Mouse (Mus musculus): ENCODE data around the gene Map4k3.
A peak's percentile ranks its signal among the peaks of the same experiment; 100 is the strongest.
"Not testable (repeated sequence)": the region's sequence is repeated elsewhere in the genome, so short reads cannot be mapped to it uniquely, and the experiment has no call there.

The Map4k3 gene

DNA sequence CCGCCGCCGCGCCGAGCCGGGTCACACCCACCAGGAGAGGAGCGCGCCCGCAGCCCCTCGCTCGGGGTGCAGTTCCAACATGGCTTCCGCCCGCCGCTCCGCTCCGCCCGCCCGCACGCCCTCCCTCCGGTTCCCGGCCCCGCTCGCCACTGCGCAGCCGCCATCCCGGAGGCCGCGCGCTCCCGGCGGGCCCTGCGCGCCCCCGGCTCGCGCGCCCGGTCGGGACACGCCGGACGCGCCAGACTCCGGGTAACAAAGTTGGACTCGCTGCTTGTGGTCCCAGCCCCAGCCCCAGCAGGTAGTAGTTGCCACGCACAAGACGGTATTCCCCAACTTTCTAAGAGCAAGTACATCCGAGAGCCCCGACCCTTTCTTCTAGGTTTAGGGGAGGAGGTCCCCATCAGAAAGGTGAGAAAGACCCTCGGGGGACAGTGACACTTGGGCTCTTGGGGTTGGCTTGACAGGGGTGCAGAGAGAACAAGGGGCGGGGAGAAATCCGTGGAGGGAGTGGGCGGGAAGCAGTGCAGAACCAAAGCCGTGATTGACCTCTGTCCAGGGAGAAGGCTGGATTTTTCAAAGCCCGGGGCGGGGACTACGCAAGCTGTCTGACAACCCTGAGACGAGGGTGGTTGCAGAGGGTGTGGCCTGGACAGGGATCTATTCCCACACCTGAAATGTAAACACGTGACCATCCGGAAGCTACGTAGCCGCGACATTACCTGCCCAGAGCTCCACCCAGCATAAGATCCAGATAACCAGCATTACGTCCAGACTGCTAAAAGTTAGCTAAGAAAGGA is at the start of gene Map4k3:
TSS of gene Map4k3 (minus strand) at position 424 of the 797 bp plus-strand sequence.
- peak; percentile 78 for DNase-seq (ENCODE audit: low spot score)

DNA sequence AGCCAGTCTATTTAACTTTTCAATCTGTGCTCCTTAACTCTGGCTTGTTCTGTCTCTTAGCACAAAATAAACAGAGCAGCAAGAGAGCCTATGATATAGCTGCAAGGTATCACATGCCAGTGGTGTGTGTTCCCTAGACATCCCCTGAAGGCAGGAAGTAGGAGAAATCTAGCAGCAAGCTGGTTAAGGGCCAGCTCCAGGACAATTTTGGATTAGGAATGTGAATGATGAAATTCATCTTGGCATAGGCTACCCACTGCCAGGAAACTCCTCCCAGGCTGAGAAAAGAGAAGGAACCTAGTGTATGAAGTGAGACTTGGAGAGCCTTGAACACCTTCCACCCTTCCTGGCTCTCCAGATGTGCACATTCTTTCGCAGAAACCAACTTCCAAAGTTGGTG is 49.3 kb upstream of the Map4k3 start:
- DNase-seq (ENCODE audit: low spot score), result no peak

DNA sequence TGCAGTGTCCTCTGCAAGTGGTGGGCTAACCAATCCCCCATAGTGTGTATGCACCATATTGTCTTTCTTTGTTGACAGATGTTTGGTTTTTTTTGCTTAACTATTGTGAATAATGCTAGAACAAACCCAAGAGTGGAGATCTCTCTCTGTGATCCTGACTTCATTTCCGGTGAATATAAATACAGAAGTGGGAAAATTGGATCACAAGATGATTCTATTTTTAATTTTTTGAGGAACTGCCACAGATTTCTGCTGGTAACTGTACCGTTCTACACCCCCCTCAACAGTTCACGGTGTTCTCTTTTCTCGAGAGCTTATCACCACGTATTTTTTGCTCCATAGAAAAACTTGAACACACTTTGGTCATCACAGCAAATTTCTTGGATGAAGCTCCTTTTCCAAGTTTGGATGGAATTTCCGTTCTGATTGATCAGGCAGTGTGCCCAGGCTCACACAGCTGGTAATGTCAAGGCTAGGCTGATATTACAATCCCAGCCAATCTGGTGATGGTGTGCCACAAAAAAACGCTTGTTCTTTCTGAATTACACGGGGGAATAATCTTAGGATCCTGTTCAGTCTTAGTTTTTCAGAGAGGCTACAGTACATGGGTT is 47.0 kb upstream of the Map4k3 start:
- peak; percentile 24 for DNase-seq (ENCODE audit: low spot score)

DNA sequence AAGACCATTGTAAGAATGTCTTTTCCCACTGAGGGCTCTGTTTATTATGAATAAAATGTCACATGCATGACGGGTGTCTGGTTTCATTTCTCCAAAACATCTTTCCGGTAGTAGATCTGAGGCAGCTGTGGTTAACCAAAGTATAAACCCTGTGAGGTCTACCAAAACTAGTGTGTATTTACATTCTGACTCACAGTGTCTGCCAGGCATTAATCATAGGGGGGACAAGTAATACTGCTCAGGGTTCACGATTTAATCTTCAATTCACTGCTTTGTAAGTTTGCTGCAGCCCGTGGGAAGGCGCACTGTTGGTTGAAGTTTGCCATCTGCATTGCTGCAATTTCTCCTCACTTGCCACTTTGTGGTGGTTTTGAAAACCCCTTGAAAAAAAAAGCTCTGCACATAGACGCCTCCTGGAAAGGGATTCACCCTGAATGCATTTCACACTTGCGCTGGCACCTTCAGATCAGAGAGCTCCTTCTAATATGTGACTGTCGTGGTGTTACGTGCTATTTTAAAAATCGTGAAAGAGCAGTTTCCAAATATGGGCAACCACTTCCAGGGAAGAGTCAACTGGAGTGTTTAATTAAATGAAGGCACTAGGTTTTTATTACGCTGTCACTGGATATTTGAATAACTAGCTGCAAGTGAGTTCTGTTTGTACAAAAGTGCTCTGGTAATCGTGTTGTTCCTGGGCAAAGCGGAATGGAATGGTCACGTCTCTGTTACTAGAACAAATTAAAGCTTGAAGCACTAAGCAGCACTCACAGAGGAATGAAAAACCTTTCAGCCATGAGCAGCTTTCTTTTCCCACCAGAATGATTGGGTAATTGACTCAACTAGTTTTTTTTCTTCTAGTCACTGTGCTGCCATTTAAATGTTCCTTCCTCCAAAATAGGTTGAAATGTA is 44.5 kb upstream of the Map4k3 start:
- DNase-seq (ENCODE audit: low spot score), result no peak

DNA sequence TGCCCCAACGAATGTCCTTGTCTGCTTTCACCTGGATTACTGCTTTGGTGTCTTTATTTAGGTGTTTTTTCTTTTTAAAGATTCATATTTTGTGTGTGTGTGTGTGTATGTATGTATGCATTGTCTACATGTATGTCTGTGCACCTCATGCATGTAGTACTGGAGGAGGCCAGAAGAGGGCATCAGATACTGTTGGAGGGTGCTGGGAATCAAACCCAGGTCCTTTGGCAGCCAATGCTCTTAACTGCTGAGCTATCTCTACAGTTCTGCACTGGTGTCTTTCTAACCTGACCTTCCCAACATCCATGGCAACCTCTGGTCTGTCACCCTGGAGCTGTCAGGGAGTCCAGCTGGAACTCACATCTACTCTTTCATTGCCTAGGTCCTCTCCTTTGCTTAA is 41.8 kb upstream of the Map4k3 start:
- no peak for DNase-seq (ENCODE audit: low spot score)

DNA sequence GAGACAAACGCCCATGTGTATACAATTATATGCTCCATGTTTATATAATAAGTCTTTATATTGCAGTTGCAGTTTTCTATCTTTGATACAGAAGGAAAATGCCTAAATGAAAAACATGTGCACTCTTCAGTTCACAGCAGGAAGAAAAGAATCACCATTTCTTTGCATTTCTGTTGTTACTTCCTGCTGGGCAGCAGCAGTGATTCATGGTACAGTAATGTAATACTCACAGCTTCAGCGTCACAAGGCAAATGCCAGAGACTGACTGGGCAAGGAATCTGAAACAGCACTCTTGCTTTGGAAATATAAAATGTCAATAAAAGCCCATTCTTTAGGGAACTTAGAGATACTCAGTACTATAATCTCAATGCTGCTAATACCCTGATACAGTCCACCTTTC is 36.9 kb upstream of the Map4k3 start:
- no peak for DNase-seq (ENCODE audit: low spot score)

DNA sequence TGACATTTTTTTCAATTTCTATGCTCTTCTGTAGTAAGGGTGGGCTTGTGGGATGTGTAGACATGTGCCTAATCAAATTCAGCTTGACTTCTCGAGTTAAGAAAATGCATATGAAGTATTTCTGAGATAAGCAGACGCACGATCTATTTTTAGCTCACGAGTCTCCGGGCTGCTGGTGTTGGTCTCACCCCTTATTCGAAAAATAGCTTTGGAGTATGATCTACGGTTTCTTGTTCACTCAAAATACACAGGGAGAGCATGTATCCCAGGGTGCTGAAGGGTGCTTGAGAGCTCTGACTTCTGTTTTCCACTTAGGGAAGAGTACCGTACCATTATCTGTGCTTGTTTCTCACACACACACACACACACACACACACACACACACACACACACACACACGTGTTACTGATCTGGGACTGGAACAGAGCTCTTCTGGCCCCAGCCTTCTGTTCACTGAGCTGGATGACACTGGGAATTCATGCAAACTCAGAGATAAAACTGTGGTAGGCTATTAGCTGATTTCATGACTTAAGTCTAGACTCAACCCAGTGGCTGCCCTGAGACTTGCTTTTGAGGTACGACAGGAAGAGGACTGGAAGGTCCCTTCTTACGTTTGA is 34.9 kb upstream of the Map4k3 start:
- no peak for DNase-seq (ENCODE audit: low spot score)

DNA sequence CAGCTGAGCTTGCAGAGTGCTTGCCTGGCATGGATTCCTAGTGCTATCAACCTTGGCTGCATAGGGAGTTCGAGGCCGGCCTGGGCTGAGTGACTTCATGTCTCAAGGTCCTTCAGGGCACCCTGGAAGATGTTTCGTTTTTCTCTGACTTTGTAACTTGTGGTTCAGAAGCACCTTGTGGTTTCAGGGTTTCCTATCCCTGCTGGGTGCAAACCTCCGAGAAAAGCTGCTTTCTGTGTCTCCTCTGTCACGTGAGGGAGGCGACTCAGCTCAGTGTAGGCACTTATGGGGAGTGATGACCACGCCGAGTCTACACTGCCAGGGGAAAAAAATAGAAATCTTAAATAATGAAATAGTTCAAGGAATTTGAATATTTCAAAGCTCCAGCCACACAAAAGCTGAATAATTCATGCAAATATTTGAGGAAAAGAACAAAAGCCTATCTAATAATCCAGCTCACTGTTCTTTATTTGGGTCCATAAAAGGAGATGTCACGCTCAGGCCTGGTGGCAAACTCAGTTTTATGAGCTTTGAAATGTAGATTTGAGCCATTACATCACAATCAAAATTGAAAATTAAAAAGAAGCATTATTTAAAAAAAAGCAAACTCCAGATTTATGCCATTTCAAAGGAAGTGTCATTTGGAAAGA is 34.2 kb upstream of the Map4k3 start:
- no peak for DNase-seq (ENCODE audit: low spot score)

DNA sequence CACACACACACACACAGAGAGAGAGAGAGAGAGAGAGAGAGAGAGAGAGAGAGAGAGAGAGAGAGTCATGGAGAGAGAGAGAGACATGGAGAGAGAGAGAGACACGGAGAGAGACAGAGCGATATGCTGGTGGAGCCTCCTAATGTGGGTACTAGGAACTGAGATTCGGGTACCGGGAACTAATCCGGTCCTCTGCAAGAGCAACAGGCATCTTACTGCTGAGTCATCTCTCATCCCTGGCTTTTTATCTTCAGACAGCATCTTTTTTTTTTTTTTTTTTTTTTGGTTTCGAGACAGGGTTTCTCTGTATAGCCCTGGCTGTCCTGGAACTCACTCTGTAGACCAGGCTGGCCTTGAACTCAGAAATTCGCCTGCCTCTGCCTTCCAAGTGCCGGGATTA is 32.9 kb upstream of the Map4k3 start:
- not testable (repeated sequence) for DNase-seq (ENCODE audit: low spot score)

DNA sequence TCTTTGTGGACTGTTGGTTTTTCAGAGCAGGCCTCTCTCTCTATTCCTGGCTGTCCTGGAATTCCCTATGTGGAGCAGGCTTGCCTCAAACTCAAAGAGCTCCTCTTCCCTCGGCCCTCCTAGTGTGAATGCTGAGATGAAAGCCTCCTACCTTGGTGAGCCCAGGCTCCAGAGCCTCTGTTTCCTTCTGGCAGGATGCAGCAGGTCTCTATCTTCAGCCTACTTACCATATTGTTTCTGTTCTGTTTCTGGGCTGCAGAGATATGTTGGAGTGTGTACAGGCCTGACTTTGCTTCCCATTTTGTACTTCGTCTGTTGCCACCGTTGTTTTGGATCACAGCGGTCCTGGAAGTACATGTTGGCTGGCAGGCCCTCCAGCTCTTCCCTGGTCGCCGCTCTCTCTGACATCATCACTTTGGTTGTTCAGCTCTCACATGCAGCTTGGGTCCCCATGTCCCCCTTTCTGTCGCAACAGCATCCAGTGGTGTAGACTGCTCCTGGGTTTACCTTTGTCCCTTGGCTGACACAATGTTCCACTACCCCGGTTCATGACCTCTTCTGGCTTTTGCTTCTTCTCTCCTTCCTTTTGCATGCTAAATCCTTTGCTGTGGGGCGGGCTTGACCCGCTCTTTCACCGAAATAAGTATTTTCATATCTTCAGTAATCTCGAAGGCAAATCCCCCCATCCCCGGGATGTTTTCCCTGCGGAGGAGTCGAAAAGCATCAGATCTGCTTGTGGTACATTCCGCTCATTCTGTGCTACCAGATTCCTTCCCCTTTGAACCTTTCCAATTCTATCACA is 32.3 kb upstream of the Map4k3 start:
- no peak for DNase-seq (ENCODE audit: low spot score)

DNA sequence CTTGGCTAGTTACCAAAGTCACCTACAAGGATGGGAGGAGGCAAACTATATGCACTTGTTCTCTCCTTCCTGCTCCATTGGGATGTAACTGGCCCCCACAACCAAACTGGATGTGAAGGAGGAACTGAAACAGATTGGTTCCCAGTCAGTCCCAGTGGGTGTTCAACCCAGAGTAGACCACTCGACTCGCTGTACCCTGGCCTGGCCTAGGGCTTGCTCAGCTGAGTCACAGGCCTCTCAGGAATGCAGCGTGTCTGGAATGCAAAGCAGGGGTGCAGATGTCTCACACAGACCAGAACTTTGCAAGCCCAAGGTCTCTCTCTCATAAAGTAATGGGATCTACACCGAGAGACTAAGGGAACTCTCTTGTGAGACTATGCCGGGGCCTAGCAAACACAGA is 27.8 kb upstream of the Map4k3 start:
- no peak for DNase-seq (ENCODE audit: low spot score)

DNA sequence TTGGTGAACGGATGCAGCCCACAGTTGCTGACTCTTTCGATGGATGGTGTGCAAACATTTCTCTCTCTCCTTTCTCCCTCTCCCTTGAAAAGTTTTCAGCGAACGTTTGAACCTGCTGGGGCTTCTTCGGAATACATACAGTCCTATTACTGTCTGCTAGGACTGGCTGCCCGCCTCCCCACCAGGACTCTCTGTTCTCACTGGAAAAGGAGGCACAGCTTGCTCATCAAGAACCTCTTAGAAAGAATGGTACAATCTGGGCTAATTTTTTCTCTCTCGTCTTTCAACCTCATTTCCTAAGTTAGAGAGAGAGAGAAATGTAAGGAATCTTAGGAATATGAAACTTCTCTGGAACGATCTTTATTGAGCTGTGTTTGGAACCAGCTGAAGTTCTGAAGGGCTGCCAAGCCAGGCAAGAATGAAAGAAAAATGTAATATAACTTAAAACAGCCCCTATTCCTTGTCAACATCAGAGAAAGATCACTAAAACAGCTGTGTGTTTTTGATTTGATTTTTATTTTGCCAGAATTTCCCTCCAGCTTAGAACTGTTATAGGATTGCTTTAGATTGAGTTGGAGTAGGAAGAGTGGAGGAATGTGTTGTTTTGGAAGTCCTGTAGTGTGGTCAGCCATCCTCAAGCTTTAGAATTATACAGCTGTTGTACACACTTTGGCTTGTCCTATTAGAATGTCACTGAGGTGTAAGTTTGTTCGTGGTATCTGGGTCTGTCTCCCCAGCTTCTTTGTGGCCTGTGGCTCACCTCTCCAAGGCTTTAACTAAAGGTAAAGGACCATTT is 27.0 kb upstream of the Map4k3 start:
- no peak for DNase-seq (ENCODE audit: low spot score)

DNA sequence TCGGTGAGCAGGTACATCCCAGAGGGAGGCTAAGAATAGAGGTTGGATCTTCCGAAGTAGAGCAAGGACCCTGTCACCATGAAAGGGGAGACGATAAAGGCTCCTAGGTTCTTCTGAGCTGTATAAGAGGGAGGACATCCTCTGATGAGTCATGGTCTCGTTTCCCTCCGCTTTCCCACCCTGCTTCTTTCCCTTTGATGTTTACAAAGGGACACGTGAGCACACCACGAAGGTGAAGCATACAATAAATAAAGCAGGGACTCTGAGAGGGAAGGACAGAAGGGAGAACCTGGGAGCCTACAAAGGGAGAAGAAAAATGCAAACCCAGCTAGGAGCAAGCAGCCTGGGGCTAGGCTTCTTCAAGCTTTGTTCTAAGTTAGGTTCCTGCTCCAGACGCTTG is 26.3 kb upstream of the Map4k3 start:
- DNase-seq (ENCODE audit: low spot score), result no peak

DNA sequence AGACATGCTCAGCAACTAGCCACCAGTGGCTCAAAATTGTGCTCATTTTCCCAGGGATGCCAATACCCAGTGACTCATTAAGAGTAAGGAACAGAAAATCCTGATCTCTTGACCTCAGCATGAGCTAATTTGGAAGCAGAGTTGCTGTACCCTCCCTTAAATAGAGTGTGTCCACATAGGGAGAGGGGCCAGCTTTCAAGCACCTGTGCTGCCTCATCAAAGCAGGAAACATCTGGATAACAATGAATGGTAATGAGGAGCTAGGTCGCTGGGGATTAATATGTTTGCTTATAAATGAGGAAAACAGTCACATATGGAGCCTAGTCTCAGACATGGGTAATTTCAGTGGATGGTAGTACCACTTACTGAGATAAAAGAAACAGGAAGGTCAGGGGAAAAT is 24.2 kb upstream of the Map4k3 start:
- no peak for DNase-seq (ENCODE audit: low spot score)

DNA sequence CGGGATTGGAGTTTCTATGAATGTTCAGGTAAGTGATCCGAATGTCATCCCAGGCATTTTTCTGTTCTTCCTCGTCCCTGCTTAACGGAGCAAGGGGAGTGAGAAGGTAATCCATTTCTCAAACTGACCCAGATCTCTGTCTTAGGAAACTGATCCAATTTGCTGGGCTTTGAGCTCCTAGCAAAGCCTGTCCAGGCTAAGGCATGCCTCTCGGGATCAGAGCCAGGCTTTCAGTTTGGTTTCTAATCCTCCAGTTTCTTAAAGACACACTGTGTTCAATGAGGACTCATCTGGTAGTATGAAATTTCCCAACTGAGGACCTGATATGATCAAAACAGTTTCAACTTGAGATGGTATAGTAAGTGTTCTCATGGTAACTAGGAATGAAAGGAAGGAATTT is 11.1 kb upstream of the Map4k3 start:
- no peak for DNase-seq (ENCODE audit: low spot score)

DNA sequence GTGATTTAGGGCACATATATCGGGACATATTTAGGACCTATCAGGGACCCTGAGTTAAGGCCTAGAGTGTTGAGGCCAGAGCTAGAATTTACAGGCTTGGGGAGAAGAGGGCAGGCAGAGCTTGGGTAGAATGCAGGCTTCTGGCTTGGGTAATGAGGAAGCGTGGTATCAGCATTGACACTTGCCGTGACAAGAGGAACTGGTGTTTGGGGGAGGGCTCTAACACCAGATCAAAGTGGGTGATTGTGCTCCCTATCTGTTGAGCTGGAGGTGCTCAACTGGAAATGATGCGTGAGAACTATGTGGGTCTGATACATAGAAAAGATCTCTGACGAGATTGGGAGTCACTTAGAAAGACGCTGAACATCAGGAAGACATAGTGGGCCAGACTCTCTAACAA is 6.4 kb upstream of the Map4k3 start:
- DNase-seq (ENCODE audit: low spot score), result no peak

DNA sequence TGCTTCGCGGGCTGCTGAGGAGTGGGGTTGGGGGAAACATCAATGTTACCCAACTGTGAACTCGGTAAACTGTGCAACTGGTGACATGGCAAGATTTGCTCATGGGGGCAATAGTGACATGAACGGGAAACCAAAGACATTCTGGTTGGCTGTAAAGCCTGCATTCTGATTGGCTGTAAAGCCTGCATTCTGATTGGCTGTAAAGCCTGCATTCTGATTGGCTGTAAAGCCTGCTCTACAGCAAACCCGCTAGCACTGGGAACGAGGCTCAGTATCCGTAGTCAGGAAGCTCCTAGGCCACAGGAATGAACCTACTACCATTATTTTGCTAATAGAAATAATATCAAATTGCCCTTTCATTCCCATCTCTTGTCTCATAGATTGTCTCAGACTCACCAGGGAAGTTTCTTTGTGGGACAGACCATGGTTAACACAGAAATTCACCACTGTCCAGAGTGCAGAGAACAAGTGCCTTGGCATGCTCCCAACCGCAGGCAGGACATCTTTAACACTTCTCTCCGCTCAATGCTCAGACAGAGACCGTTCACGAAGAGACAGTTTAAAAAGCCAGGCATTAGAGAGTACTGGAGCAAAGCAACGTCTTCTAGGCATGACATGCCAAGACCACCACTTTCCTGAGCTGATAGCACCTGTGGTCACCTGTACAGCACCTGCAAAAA is 5.0 kb upstream of the Map4k3 start:
- no peak for DNase-seq (ENCODE audit: low spot score)

DNA sequence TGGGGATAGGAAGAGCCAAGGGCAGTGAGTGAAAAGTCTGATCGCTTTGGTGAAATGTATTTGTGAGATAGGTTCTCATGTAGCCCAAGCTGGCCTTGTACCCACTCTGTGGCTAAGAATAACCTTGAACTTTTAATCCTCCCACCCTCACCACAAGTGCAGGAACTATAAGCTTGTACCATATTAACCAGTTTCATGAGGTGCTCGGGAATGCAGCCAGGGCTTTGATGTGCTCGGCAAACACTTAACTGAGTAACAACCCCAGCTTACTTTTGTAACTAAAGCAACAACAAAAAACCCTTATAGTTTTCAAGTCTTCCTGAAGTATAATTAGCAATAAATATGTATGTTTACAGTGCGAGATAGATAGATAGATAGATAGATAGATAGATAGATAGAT is 4.0 kb upstream of the Map4k3 start:
- DNase-seq (ENCODE audit: low spot score), result no peak

DNA sequence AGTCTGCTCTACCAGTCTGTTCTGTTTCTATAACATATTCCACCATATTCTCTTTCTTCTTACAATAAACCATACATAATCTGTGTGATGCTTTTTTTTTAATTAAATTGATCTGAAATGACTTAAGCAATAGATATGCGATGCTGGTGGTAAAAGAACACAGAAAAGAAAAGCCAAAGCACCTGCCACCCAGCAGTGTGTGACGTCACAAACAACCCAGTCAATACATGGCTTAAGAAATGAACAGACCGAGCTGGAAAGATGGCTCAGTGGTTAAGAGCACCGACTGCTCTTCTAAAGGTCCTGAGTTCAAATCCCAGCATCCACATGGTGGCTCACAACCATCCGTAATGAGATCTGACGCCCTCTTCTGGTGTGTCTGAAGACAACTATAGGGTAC is 2.0 kb upstream of the Map4k3 start:
- DNase-seq (ENCODE audit: low spot score), result not testable (repeated sequence)

DNA sequence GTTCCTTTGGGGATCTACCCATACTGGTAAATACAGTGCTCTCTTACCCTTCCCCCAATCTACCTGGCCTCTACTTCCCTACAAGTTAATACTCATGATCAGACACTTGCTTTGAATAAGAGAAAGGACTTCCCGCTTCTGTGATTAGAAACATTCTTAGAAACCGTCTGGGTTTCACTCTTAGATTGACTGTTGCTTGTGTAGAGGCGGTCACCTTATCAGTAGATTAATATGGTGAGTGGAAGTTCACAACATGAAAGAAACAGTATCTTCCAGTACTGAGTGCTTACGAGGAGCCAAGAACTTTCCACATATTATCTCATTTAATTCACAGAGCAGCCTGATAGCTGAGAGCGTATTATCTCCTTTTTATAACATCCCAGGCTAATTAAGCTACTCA is 1.5 kb upstream of the Map4k3 start:
- DNase-seq (ENCODE audit: low spot score), result no peak

Measured in ovary, adult 18-20 months (tissue).